Mouse (Mus musculus) A20 (cell line): ENCODE measurements around the gene Rora.
"Not testable (repeated sequence)": the region's sequence is repeated elsewhere in the genome, so short reads cannot be mapped to it uniquely, and the experiment has no call there.

Experiments used
- DNase-seq: peaks from one replicate; pipeline ENCODE4 v3.0.0-alpha.2; 2011; ENCODE audit warnings: low read depth, low spot score

The Rora gene

DNA sequence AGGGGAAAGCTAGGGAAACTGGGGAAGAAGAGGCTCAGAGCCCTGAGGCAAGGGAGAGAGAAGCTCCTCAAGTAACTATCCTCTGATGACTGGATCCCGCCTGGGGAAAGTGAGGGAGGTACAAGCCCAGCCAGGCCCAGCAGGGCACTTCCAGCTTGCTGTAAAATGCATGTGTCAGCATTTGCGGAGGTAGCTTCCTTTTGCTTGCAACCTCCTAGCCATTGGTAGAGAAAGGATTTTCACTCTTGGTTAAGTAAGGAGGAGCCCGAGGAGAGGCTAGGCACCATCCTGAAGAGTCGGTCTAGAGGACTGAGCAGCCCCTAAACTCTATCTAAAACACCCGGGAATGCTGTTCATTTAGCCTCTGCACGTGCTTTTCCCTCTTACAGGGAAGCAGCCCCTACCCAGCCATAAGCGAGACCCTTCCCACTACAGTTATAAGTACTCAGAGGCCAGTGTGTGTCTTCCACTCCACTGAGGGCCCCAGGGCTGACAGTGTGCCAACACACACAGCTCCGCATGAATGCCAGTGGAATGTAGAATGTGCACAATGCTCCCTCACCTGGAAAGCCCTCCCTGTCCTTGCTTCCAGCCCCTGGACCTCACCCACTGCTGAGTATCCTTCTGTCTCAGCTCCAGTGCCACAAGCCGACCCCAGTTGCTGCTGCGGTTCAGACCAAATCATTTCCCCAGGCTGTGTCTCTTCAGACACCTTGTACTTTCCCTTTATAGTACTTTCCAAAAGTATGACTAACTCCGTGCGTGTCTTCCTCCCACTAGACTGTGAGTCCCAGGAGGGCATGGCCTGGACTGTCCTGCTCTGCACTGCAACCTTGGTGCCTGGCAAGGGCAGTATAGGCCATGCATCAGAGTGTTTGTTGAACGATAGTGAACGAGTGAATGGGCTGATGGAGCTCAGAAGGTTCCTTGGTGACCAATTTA, 431.4 kb downstream of the Rora start:
- DNase-seq = no peak

DNA sequence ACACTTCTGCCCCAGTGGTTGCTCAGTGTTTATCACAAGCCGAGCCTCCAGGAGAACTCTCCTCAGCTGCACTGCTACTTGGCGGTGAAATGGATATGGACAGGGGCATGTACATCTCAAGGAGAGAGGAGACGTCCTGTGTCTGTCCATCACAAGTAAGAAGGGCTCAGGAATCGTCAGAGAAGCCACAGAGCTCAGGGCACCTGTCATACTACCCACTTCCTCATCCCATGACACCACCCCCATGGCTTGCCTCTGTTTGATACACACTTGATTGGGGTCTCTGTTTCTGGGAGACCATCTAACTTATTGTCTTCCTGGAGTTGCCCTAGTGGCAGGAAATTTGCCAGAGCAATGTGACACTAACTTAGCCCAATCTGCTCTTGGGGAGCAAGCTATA, 433.3 kb downstream of the Rora start:
- no peak for DNase-seq

DNA sequence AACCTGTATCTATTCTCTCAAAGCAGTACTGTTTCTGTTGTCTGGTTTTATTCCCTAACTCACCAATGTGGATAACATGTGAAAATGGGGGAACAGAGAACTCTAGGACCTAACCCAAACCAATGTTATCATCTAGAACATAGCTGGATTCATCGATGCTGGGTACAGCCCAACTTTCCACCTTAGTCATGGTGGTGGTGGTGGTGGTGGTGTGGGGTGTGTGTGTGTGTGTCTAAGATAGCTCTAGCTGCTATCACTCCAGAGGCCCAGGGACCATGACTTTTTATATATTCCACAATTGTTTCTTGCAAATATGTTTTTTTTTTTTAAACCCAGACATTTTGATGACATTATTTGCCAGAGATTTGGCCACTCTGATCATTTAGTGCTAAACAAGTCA, 433.7 kb downstream of the Rora start:
- DNase-seq = no peak

DNA sequence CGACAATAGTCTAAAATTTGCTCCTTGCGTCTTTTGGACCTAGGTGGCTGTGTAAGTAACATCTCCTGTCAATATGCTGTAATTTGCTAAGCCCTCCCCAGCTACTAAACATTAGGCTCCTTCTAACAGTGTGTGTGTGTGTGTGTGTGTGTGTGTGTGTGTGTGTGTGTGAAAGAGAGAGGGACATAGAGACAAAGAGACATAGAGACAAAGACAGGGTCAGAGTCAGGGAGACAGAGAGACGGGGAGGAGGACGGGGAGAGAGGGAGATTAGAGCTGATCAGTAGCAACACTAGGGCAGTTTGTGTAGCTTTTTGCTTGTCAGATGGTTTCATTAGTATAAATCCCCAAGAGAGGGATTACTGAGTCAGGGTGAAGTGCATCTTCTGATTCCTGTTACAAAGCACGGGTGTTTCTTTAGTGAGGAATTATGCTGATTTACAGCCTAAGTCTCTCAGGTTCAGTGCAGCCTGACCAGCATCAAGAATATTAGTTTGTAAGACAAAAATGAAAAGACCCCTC, 437.2 kb downstream of the Rora start:
- no peak for DNase-seq

DNA sequence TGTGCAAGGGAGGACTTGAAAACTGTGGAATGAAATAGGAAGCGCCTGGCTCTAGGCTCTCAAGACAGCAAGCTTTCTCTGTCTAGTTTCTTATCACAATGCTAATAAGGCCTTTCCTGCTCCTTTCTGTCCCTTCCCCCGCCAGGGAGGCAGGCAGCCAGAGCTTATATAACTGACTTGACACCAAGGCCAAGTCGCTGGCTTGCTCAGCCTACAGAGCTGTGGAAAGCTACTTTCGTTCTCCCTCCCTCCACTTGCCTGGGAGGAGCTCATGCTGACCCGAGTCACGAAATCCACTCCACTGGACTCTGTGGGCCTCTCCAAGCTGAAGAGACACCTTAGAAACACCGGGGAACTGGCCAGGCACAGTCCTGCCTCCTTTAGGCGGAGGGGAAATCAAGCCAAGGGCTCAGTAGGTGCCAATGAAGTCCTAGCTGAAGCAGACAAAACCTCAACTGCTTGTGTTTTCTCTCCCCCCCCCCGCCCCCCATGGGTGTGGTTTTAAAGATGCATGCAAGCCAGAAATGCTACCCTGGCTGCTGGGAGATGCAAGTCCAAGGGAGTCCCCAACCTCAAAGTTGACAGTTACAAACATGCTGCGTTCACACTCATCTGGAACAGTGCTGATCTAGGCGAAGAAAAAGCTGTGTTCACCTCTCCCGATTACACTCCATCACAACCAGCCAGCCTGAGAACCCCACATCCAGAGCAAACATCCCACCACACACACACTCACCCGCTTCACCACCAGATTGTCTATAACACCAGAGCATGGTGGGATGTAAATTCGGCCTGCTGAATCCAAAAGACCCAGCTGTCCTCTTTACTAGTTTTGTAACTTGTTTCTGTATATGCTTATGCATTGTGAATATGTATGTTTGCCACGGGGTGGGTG, 438.8 kb downstream of the Rora start:
- no peak for DNase-seq

DNA sequence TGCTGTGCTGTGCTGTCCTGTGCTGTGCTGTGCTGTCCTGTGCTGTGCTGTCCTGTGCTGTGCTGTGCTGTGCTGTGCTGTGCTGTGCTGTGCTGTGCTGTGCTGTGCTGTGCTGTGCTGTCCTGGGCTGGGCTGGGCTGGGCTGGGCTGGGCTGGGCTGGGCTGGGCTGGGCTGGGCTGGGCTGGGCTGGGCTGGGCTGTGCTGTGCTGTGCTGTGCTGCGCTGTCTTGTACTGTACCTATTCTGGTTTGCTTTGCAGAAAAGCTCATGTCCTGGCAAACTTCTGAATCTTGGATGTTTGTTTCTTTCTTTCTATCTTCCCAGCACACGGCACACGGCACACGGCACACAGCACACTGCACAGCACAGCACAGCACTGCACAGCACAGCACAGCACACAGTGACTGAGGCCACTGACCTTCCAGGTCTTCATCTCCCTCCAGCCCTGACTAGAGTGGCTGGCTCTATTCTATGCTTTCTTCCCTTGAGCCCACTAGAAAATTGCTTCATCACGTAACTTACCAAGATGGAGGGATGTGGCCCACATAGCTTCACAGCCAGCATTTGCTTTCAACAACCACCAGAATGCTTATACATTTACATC, 446.7 kb downstream of the Rora start:
- DNase-seq = not testable (repeated sequence)

DNA sequence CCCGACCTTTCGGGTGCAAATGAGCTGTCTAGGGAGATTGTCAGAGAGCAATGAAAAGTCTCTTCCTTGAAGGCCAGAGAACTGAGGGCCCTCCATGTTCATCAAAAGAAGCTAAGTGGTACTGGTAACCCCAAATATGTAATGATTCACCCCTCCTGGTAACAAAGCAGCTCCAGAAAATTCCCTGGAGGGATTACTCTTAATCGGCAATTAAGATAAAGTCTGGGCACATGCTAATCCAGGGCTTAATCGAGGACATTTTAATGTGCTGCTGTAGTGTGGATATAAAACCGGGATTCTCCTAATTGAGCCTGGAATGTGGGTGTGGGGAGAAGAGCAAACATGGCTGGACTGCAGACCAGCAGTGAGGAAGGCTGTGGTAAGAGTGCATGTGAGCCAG, 450.7 kb downstream of the Rora start:
- no peak for DNase-seq

DNA sequence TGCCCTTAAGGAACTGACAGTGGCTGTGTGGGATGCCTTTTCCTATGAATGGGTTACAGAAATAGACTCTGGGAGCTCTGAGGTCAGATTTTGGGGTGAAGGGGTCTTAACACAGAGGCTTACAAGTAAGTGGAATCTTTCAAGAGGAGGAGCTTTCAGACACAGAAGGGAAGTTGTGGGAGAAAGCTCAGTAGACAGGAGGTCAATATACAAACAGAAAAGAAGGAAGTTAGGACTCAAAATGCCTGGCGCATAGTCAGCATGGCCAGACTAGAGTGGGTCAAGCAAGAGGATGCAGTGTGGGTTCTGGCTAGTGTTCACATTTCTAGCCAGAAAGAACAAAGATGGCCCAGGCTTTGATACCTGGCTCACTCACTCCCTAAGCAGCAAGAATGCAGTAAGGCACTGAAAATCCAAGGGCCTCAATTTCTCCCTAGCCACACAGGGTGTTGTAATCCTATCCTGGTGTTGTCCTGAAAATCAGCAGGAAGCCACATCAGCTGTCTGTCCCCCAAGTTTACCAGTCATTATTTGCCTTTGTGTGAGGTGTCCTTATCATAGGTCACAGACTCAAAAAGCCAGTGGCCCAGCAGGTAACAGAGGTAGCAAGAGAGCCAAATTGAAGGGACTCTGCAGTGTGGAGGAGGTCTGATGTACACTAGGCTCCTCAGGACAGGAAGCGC, 456.2 kb downstream of the Rora start:
- no peak for DNase-seq

DNA sequence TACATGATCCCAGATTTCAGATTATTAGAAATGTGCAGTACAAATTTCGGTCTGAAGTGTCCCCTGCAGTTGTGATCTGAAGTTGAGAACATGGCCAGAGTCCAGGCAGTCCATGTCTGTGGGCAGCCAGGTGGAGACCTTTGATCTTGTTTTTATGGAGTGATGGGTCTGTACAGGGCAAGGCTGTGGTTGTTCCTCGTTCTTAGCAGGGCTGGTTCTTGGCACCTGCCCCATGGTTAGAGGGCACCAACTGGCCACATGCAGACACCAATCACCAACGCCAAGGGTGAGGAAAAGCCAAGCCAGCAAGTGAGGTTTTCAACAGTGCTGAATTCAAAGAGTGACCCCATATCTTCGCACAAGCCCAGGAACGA, 456.7 kb downstream of the Rora start:
- DNase-seq = no peak

DNA sequence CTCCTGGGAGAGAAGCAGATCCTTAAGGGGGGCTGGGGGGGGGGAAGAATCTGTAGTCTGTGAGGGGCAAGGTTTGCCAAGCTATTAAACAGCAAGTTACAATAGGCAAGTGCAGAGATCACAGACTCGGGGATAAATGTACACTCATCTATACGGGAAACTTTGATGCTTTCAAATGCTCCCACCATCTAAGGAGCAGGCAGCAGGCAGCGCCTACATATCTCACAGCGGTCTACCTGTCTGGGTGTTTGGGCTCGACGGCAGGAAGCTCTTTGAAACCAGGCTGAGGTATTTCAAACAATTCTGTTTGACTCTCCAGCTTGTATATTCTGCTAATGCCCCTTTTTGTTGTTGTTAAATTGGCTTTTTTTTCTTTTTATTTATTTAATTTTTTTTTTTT, 457.1 kb downstream of the Rora start:
- no peak for DNase-seq

DNA sequence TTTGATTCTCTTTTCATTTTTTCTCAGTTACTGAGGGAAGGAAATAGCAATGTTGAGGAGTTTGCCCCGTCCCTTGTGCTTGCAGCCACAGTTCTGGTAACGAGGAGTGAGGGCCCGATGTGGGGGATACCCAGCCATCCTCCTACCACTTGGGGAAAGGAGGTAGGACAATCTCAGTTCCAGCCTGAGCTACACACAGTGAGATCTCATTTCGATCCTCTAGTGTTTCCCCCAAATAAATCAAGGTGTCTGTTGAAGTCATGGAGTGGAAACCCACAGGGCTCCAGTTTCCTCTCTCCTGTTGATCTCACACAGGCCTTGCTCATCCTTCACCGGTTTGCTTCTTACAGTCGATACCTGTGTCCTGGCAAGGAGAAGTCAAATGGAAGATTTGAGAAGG, 458.0 kb downstream of the Rora start:
- no peak for DNase-seq

DNA sequence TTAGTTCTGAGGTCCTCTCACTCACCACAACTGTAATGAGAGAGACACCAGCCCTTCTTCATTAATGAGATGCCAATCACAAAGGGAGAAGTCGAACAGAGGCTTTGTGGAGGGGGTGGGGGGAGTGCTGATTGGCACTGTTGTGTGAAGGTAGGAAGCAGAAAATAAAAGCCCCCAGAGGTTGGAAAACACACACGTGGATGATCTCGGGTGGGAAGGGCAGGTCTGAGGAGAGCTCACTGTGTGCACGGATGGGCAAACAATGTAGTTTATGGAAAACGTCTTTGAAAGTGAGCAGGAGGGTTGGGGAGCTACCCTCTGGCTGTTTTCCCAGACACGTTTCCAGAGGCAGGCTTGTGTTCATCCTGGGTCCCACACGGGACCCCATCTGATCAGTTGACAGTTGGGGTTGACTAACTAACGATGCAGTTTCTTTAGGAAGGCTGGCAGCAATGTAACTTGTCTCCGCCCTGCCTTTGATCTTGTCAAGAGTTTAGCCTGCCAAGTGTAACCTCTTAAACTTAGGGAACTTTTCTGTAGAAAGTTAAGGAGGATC, 460.9 kb downstream of the Rora start:
- no peak for DNase-seq

DNA sequence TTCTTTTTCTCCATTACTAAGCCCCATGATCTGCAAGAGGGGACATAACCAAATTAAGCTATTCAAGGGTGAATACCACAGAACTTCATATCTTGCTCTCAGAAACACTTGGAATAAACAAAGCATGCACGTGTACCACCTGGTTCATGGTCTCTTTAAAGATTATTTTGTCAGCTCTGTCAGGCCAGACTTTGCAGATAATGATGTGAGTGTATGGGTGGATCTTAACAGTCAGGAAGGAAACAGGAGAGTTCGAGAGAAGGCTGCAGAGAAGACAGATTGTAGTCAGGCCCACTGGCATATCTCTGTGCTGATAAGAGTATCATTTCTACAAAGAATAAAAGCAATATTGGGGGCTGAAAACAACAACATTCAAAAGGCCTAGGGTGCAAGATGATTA, 463.2 kb downstream of the Rora start:
- DNase-seq = no peak

DNA sequence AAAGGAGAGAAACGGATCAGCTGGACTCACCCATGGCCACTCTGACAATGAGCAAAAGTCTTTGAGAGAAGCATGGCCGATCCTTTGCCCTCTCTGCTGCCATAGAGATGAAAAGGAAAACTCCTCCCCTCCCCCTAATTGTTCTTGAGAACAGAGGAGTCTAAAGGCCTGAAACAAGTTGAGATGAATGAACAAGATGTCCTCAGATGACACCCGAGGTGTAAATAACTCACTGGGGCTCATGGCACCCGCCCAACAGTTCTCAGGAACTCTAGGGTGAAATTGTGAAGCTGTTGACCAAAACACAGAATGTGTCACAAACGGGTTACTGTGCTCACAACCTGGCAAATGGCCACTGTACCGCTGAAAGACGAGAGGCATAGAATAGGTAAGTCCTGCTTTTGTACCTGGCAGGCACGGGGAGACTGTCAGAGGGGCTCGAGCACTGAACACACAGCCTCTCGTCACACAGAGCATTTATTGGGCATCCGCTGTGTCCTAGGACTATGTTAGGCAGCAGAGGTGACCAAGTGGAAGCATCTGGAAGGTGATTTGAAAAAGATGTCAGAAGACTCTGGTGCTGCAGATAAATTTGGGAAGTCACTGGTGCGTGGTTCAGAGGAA, 467.6 kb downstream of the Rora start:
- no peak for DNase-seq

DNA sequence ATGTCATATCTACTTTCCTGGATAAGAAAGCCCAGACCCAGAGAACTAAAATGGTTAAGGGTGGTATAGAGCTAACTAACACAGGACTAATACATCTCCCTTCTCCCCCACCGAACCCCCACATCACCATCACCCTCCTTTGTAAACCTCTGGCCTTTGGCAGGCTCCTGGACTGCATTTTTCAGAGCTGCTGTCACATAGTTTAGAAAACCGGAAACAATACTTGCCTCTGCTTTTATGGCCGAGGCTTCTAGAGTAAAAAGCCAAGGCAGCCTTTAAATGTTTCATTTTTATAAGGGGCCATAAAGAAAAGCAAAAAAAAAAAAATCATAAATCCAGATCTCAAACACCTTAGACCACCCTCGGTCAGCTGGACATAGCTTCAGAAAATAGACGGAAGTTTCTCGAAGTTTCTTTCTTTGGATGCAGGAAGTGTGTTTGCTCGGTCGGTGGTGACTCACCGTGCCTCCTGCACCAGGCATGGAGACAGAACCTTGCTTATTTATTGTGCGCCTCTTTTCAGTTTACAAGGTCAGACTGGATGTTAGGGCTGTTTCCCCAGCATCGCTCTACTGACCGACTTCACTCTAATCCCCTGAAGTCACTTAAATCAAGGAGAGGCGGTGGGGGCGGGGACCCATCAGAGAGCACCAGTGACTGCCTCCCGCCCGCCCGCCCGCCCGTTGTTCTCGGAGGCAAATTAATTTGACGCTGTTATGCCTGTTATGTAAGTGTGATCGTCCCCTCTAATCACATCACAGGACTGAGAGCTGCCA, 471.6 kb downstream of the Rora start:
- peak; percentile 30 for DNase-seq

DNA sequence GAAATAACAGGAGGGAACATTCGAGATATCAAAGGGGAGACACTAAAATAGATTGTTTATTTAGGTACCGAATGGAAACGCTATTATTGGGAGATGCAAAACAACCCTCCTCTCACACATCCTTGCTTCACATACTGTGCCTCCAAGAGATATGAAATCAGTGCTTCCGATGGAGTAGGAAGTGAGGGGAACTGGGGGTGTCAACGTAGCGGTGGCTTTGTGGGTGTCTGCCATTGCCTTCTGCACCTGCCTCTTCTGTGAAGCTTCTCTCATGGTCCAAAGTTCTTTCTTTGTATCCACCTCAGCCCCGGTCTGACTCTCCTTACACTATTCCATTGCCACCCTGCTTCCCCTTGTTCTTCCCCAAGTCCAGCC, 472.2 kb downstream of the Rora start:
- no peak for DNase-seq

DNA sequence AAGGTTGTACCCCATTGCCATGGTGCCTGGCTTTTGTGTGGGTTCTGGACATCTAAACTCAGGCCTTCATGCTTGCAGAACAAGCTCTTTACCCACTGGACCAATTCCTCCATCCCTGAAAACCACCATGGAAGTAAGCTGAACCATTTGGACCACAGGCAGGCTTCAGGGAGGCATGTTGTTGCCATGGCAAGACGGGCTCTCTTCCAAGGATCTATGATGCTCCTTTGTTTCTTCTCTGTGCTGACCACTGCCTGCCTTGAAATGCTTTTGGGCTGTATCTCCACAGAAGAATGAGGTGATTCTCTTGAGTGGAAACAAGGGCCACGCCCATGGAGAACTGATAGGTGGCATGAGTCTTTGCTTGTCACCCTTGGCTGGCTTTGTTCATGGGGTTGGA, 473.0 kb downstream of the Rora start:
- no peak for DNase-seq

DNA sequence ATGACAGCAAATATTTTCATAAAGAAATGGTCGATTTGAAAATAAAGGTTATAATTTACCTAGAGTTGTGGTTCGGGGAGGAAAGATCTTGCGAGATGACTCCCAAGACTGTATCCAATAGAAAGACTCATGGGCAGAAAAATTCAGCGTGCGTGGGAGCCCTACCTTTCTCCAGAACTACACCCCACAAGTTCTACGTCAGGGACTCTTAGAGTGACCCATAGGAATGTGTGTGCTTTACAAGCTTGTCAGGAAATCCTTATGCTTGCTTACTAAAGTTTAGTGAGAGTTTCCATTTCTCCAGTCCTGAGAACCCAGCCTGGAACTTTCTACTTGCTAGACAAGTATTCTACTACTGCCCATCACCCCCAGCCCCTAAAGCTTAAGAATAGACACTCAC, 474.7 kb downstream of the Rora start:
- DNase-seq = no peak

DNA sequence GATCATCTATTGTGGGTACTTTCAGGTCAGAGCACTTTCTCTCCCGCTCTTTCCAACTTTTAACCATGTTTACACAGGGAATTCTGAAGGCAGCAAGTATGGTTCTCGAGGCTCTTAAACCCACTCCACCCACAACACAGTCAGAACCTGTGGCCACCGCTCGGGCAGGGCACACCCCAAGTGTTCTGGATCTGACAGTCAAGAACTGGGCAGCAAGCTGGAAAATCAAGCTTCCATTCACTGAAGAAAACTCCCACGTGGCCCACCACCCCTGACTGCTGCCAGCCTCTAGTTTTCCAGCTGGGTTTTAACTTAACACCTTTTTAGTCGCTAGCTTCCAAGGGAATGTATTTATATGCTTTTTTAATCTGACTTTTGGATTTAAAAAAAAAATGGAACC, 479.4 kb downstream of the Rora start:
- no peak for DNase-seq

DNA sequence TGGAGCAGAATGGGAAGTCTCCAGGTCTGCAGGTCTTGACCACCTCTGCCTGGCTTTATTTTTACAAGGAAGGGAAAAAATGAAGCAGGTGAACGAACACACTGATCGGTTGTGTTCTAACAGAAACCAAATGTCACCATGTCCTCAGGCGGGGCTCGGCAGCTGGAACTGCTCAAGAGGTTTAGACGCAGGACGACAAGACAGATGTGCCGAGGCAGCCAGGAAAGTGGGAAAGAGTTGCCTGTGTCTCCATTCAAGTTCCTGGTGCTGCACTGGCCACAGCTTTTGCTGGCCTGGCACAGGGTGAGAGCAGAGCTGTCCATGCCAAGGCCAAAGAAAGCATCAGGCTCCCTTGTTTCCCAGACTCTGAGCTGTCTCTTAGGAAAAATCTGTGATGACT, 480.1 kb downstream of the Rora start:
- no peak for DNase-seq
